Mouse (Mus musculus): ENCODE measurements at regions not wholly inside any gene's neighbourhood (a gene's known extent, or its start where the extent isn't known, plus 50 kb on each side); places are given as distances from the start of the nearest gene placed in this dataset.

DNA sequence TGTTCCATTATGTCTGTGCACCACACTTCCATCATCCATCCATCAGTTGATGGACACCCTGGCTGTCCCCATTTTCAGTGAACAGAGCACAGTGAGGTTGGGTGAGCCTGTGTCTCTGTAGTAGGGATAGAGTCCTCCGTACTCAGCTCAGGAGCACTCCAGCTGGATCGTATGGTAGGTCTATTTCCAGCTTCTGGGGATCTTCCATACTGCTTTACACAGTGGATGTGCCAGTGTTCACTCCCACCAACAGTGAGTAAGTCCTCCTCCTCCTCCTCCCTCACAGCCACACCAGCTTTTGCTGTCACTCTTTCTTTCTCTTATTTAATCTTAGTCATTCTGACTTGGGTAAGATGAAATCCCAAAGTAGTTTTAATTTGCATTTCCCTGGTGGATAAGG is 310.4 kb downstream of the Etnk1 start:
- Histone ChIP-seq H3K27me3 (replicated peaks) (no peaks in the 10 kb centered on the region), H3K4me1 (no peaks in the 10 kb centered on the region), H3K36me3 (no peaks in the 10 kb centered on the region), H3K9ac (no peak overlapping the region), H3K27ac (no peak overlapping the region), H3K4me2 (no peak overlapping the region), H3K9me3 (replicated peaks) (peaks cover 3% of the 10 kb centered on the region; the same call in 1 of the 2 replicates), H3K4me3 (no peak overlapping the region)
- no peak for ATAC-seq
- WGBS (ENCODE audit: insufficient replicate concordance) = 74% methylated on average over 2 of the region's 2 CpGs

DNA sequence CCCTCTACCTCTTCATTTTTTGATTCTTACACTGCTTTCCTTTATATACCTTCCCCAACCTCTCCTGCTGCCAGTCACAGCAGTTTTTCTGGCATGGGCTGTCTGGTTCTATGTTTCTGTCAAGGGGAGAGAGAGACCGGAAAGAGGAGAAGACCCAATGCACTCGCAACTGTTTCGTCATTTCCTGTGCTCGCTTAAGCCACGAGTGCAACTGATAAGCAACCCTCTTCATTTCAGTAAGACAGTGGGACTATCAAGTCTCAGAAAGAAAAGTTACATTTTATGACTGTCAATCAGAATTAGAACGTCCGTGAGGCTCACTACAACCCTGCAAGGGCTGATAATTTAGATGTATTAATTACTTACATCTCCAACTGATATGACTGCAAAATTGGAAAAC is 312.2 kb downstream of the Etnk1 start:
- Histone ChIP-seq H3K4me2 (no peak overlapping the region), H3K9me3 (replicated peaks) (peaks cover 8% of the 10 kb centered on the region; the same call in 1 of the 2 replicates), H3K27me3 (replicated peaks) (no peaks in the 10 kb centered on the region), H3K36me3 (no peaks in the 10 kb centered on the region), H3K4me1 (no peaks in the 10 kb centered on the region), H3K27ac (no peak overlapping the region), H3K4me3 (no peak overlapping the region), H3K9ac (no peak overlapping the region)
- 17% methylated on average over 7 of the region's 7 CpGs for WGBS (ENCODE audit: insufficient replicate concordance)
- no peak for ATAC-seq

DNA sequence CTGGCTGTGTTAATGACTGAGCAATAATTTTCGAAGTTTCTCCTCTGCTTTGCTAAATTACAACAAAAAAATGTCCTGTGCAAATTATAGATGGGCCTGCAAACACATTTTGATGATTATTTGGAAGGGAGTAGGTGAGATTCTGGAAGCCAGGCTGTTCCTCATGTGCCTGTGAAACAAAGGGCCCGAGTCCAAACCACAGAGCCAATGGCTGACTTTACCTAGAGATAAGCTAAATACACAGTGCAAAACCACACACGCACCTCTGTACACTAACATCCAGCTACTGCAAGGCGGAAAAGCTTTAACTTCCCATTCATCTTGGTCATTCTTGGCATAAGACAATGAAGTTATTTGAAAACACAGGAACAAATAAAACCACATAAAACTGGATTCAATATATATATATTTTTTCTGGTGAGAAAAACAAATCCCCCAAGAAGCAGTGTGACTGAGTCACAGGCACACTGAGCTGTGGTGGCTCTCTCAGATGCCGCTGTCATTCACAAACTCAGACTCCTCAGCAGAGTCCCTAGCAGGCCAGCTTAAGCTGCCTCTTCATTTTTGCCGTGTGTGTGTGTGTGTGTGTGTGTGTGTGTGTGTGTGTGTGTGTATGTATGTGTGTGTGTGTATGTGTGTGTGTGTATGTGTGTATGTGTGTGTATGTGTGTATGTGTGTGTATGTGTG is 312.8 kb downstream of the Etnk1 start:
- Histone ChIP-seq H3K27me3 (replicated peaks) (no peaks in the 10 kb centered on the region), H3K36me3 (no peaks in the 10 kb centered on the region), H3K4me2 (no peak overlapping the region), H3K4me3 (no peak overlapping the region), H3K9me3 (replicated peaks) (peaks cover 8% of the 10 kb centered on the region; the same call in 1 of the 2 replicates), H3K9ac (no peak overlapping the region), H3K4me1 (no peaks in the 10 kb centered on the region), H3K27ac (no peak overlapping the region)
- 45% methylated on average over 6 of the region's 6 CpGs for WGBS (ENCODE audit: insufficient replicate concordance)
- peak; percentile 68 for ATAC-seq

DNA sequence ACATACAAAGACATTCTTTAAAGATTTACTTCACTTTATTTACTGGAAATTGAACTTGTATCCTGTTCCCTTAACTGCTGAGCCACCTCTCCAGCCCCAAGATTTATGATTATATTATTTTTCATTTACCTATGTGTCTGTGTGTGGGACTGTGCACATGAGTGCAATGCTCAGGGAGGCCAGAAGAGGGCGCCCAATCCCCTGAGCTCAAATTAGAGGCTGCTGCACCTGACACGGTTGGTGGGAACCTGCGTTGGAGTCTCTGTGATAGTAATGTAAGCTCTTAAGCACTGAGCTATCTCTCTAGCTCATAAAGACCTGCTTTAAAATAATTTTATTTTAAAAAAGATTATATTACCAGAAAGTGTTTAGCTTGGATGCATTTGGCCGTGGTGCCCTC is 315.3 kb downstream of the Etnk1 start:
- H3K27me3 ChIP-seq (replicated peaks) = no peaks in the 10 kb centered on the region
- H3K27ac ChIP-seq = no peak overlapping the region
- peaks cover 12% of the 10 kb centered on the region for H3K9me3 ChIP-seq (replicated peaks)
- no peak overlapping the region for H3K4me3 ChIP-seq
- H3K4me1 ChIP-seq = no peaks in the 10 kb centered on the region
- no peak overlapping the region for H3K9ac ChIP-seq
- ATAC-seq = no peak
- no peak overlapping the region for H3K4me2 ChIP-seq
- no peaks in the 10 kb centered on the region for H3K36me3 ChIP-seq
- 65% methylated on average over 4 of the region's 4 CpGs for WGBS (ENCODE audit: insufficient replicate concordance)

DNA sequence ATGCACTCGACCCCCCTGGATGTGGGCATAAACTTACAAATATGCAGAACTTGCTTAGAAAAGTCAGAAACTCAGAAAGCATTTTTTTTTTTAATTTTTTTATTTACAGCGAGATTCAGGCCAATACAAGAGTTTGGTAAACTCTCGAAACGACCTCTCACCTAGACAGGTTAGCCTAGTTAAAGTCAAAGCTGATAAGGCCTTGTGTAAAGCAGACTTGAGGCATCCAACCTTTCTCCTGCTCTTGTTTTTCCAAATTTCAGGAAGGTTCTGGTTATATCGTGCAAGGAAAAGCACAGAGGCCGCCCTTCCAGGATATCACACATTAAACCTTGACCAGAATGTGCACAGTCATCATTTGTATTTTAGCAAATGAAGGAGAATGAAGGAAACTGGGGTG is 315.8 kb downstream of the Etnk1 start:
- no peaks in the 10 kb centered on the region for H3K27me3 ChIP-seq (replicated peaks)

DNA sequence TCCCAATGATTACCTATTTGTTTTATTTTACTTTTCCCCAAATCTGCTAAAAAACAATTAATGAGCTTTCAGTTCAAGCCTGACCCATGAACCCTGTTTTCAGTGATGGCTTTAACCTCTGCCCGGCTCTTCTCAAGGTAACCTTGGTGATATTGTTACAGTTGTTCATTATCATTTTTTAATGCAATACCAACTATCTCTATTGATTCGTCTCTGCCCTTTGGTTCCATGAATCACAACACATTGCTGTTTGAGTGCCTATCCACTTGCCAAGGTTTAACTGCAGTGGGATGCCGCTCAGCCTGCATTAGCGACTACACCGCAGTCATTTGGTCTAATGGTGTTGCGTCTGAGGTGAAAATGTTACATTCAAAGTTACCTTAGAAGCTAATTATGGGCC is 317.9 kb downstream of the Etnk1 start:
- H3K27ac ChIP-seq = no peak overlapping the region
- 82% methylated on average over 6 of the region's 6 CpGs for WGBS (ENCODE audit: insufficient replicate concordance)
- no peaks in the 10 kb centered on the region for H3K36me3 ChIP-seq
- peaks cover 26% of the 10 kb centered on the region for H3K9me3 ChIP-seq (replicated peaks)
- no peak overlapping the region for H3K4me3 ChIP-seq
- H3K4me2 ChIP-seq = no peak overlapping the region
- H3K4me1 ChIP-seq = no peaks in the 10 kb centered on the region
- H3K9ac ChIP-seq = no peak overlapping the region
- H3K27me3 ChIP-seq (replicated peaks) = no peaks in the 10 kb centered on the region
- no peak for ATAC-seq

More for the DNA sequence above, 315.8 kb downstream of the Etnk1 start:
- no peaks in the 10 kb centered on the region for H3K36me3 ChIP-seq
- no peak overlapping the region for H3K4me2 ChIP-seq
- no peak overlapping the region for H3K9ac ChIP-seq
- 63% methylated on average over 6 of the region's 6 CpGs for WGBS (ENCODE audit: insufficient replicate concordance)
- ATAC-seq = no peak
- H3K9me3 ChIP-seq (replicated peaks) = peaks cover 12% of the 10 kb centered on the region
- H3K27ac ChIP-seq = no peak overlapping the region
- H3K4me3 ChIP-seq = no peak overlapping the region
- no peaks in the 10 kb centered on the region for H3K4me1 ChIP-seq

DNA sequence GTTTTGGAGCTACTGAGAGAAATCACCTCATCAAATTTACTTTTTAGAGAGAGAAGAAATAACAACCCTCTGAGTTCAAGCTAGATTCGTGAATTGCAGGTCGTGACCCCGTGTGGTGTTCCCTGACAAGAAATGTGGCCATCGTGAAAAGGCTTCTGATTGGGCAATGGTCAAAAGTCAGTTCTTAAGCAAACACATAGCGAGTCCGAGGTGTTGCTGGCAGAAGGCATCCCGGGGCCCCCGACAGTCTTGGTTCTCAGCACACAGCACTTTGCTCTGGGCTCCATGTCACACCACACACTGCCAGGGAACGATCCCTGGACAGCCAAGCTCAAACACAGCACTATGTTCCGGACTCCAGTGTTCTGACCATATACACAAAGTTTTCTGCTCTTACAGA is 320.0 kb downstream of the Etnk1 start:
- Histone ChIP-seq H3K4me2 (no peak overlapping the region), H3K27me3 (replicated peaks) (no peaks in the 10 kb centered on the region), H3K36me3 (no peaks in the 10 kb centered on the region), H3K9ac (no peak overlapping the region), H3K4me3 (no peak overlapping the region), H3K4me1 (no peaks in the 10 kb centered on the region), H3K27ac (no peak overlapping the region), H3K9me3 (replicated peaks) (peaks cover 34% of the 10 kb centered on the region)
- WGBS (ENCODE audit: insufficient replicate concordance) = 73% methylated on average over 10 of the region's 10 CpGs
- no peak for ATAC-seq

DNA sequence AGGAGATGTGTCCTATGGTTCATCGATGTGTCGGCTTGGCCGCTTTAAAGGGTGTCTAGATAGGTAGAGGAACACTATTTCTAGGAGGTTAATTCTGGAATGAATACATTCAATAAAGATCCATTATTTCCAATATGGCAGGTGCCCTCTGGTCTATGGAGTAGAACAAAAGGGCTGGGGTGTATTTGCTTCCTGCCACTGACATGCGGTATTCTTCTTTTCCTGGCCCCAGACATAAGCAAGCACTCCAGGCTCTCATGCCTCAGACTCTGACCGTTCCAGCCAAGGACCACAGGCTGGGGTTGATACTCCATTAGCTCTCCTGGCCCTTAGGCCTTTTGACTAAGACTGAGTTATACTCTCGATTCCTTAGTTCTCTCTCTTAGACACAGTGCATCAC is 323.0 kb downstream of the Etnk1 start:
- Histone ChIP-seq H3K4me2 (no peak overlapping the region), H3K9ac (no peak overlapping the region), H3K36me3 (no peaks in the 10 kb centered on the region), H3K4me3 (no peak overlapping the region), H3K27ac (no peak overlapping the region), H3K27me3 (replicated peaks) (no peaks in the 10 kb centered on the region), H3K9me3 (replicated peaks) (peaks cover 41% of the 10 kb centered on the region), H3K4me1 (no peaks in the 10 kb centered on the region)
- no peak for ATAC-seq
- 90% methylated on average over 6 of the region's 6 CpGs for WGBS (ENCODE audit: insufficient replicate concordance)

DNA sequence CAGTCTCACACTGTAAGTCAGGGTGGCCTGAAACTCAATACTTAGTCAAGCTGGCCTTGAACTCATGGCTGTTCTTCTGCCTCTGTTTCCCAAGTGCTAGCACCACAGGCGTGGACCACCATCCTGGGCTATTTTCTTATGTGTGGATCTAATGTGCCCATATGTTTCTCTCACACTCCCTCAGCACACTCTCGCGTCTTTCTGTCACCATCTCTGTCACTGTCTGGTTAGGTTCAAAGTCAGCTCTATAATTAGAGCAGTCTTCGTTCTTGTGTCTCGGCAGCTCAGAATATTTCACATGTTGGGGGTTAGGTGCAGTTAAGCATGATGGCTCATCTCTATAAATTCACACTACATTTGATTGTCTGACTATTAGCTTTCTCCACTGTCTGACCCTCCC is 324.4 kb downstream of the Etnk1 start:
- no peak overlapping the region for H3K4me2 ChIP-seq
- 85% methylated on average over 5 of the region's 5 CpGs for WGBS (ENCODE audit: insufficient replicate concordance)
- no peaks in the 10 kb centered on the region for H3K4me1 ChIP-seq
- no peaks in the 10 kb centered on the region for H3K27me3 ChIP-seq (replicated peaks)
- ATAC-seq = no peak
- no peaks in the 10 kb centered on the region for H3K36me3 ChIP-seq
- no peak overlapping the region for H3K27ac ChIP-seq
- no peak overlapping the region for H3K4me3 ChIP-seq
- no peak overlapping the region for H3K9ac ChIP-seq
- peaks cover 41% of the 10 kb centered on the region for H3K9me3 ChIP-seq (replicated peaks)

DNA sequence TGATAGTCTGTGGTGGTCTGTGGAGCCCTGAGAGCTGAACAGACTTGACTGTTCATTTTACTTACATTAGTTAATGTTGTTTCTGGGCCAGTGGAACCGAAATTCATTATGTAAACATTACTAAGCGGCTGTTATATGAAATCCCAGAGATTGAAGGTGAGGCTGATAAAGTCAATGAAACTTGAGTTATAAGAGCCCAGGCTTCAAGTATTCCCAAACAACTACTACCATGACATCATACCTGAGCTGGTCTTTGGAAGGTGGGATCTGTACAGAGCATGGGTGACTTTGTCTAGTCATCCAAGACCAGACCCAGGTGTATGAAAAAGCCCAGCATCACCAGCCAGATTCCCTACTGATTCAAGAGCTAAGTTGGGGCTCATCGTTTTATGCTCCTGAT is 326.5 kb downstream of the Etnk1 start:
- H3K4me1 ChIP-seq = no peaks in the 10 kb centered on the region
- H3K4me2 ChIP-seq = no peak overlapping the region
- H3K36me3 ChIP-seq = no peaks in the 10 kb centered on the region
- no peak overlapping the region for H3K27ac ChIP-seq
- H3K9ac ChIP-seq = no peak overlapping the region
- WGBS (ENCODE audit: insufficient replicate concordance) = 58% methylated on average over 3 of the region's 3 CpGs
- H3K27me3 ChIP-seq (replicated peaks) = no peaks in the 10 kb centered on the region
- peaks cover 34% of the 10 kb centered on the region for H3K9me3 ChIP-seq (replicated peaks)
- no peak overlapping the region for H3K4me3 ChIP-seq
- ATAC-seq = no peak

DNA sequence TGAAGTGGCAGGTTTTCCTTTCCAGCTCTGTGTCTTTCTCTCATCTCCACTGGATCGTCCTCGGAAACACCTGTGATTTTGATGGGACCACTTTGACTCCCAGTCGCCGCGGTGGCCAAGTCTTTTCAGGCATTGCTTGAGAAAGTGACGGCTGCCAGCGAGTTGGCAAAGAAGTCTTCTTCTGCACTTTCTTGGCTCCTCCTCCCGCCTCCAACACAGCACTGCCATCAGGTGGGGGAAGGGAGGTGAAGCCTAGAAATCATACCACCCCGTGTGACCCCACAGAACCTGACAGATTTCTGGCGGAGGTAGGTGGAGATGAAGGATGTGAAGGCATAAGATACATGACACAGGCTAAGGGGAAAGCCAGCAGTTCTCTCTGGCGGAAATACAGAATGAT is 327.3 kb downstream of the Etnk1 start:
- Histone ChIP-seq H3K9ac (no peak overlapping the region), H3K27me3 (replicated peaks) (no peaks in the 10 kb centered on the region), H3K4me2 (no peak overlapping the region), H3K4me1 (no peaks in the 10 kb centered on the region), H3K27ac (no peak overlapping the region), H3K4me3 (no peak overlapping the region), H3K36me3 (no peaks in the 10 kb centered on the region), H3K9me3 (replicated peaks) (peaks cover 38% of the 10 kb centered on the region)
- no peak for ATAC-seq
- 70% methylated on average over 11 of the region's 11 CpGs for WGBS (ENCODE audit: insufficient replicate concordance)

DNA sequence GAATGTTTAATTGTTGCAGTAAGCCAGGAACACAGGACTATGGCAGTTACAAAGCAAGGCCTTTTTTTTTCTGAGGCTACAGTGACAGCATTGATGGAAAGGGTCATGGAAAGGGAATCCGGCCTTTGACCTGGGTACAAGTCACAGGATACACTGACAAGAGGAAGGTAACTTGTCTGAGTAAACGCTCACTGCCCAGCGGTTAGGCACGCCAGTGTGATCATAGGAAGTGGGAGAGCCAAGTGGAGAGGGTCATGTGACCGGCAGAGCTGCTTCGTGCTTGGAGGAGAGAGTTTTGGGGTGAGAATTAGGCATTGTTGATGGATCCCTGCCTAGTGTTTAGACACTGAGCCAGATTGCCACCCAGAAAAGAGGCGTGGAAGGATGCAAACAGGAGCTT is 327.9 kb downstream of the Etnk1 start:
- Histone ChIP-seq H3K4me2 (no peak overlapping the region), H3K27ac (no peak overlapping the region), H3K4me3 (no peak overlapping the region), H3K4me1 (no peaks in the 10 kb centered on the region), H3K27me3 (replicated peaks) (no peaks in the 10 kb centered on the region), H3K9ac (no peak overlapping the region), H3K36me3 (no peaks in the 10 kb centered on the region), H3K9me3 (replicated peaks) (peaks cover 32% of the 10 kb centered on the region)
- no peak for ATAC-seq
- WGBS (ENCODE audit: insufficient replicate concordance) = 54% methylated on average over 7 of the region's 7 CpGs

DNA sequence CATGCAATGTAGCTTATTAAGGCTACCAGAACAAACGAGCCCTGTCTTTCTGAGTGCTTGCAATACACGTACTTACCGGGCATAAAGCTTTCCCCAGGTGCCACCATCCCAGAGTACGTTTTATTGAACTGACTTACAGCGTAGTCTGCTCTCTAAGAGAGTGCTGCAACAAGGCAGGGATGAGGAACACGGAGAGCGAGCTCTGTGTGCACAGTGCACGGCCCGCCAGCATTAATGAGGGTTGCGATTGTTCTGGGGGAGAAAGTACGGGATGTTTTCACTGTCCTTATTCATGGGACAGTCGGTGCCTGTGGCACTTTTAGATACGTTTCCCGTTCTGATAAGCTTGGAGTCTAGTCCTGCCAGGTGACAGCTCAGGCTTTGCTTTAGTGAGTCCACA is 331.7 kb downstream of the Etnk1 start:
- Histone ChIP-seq H3K4me1 (no peaks in the 10 kb centered on the region), H3K27me3 (replicated peaks) (no peaks in the 10 kb centered on the region), H3K4me2 (no peak overlapping the region), H3K9ac (no peak overlapping the region), H3K27ac (no peak overlapping the region), H3K9me3 (replicated peaks) (peaks cover 10% of the 10 kb centered on the region; the same call in 1 of the 2 replicates), H3K4me3 (no peak overlapping the region), H3K36me3 (no peaks in the 10 kb centered on the region)
- ATAC-seq = no peak
- 79% methylated on average over 14 of the region's 14 CpGs for WGBS (ENCODE audit: insufficient replicate concordance)
